Mouse (Mus musculus) MEL (cell line): Measurements from ENCODE around the gene Olfr611. TPM values are rescaled to one million over a fixed set of nuclear protein-coding genes. Genes with fewer than 3 reads are reported as not detected.
"Not testable (repeated sequence)": the region's sequence is repeated elsewhere in the genome, so short reads cannot be mapped to it uniquely, and the experiment has no call there.

Experiments used
- DNase-seq: peaks from one replicate; pipeline ENCODE4 v3.0.0; 2011; ENCODE audit warnings: low read depth, low spot score
- H3K27ac ChIP-seq: 2 replicates; pipeline ENCODE4 v1.5.1; 2012; ENCODE audit warnings: low read depth, mild to moderate bottlenecking, control low read depth, low read length, moderate library complexity; ENCODE audit not compliant: control insufficient read depth
- H3K27me3 ChIP-seq, 2 experiments: fragments of 150-350 bp in 1 of 2; sonication (generic) in 1 of 2; 2 replicates each; pipeline ENCODE4 v1.6.1; 2012; ENCODE audit warnings: low read length in 2 of 2, mild to moderate bottlenecking in 2 of 2, improper control_type of control experiment in 1 of 2, moderate library complexity in 1 of 2; ENCODE audit not compliant: insufficient read depth in 2 of 2, control insufficient read depth in 1 of 2
- H3K36me3 ChIP-seq, 2 experiments: 2 replicates each; pipeline ENCODE4 v1.6.1; 2012 to 2014; ENCODE audit warnings: low read length in 2 of 2, improper control_type of control experiment in 1 of 2, inconsistent platforms in 1 of 2, mild to moderate bottlenecking in 1 of 2; ENCODE audit not compliant: insufficient read depth in 2 of 2, control insufficient read depth in 1 of 2
- H3K4me1 ChIP-seq, 2 experiments: fragments of 150-350 bp in 1 of 2; sonication (generic) in 1 of 2; 2 replicates each; pipeline ENCODE4 v1.6.1; 2012; ENCODE audit warnings: low read length in 2 of 2, improper control_type of control experiment in 1 of 2, mild to moderate bottlenecking in 1 of 2; ENCODE audit not compliant: insufficient read depth in 2 of 2, control insufficient read depth in 1 of 2
- H3K4me3 ChIP-seq, 2 experiments: fragments of 150-350 bp in 1 of 2; sonication (generic) in 1 of 2; 2 replicates each; pipeline ENCODE4 v1.5.1; 2012; ENCODE audit warnings: low read depth in 2 of 2, low read length in 2 of 2, mild to moderate bottlenecking in 2 of 2, moderate library complexity in 2 of 2, control low read depth in 1 of 2, improper control_type of control experiment in 1 of 2; ENCODE audit not compliant: control insufficient read depth in 1 of 2, insufficient read depth in 1 of 2
- H3K79me2 ChIP-seq: 2 replicates; pipeline ENCODE4 v1.6.1; 2012; ENCODE audit warnings: mild to moderate bottlenecking, low read length, moderate library complexity; ENCODE audit not compliant: control insufficient read depth, poor library complexity, insufficient read depth
- H3K9ac ChIP-seq: 2 replicates; pipeline ENCODE4 v1.6.1; 2012; ENCODE audit warnings: low read depth, mild to moderate bottlenecking, control low read depth, low read length, moderate library complexity; ENCODE audit not compliant: control insufficient read depth, poor library complexity, severe bottlenecking
- H3K9me3 ChIP-seq: fragments of 150-350 bp; sonication (generic); replicated peaks from 2 replicates; pipeline ENCODE4 v1.6.1; 2012; ENCODE audit warnings: mild to moderate bottlenecking, low read length, improper control_type of control experiment, moderate library complexity; ENCODE audit not compliant: insufficient read depth
- CHD2 ChIP-seq: IDR thresholded peaks from 2 replicates; pipeline ENCODE4 v1.6.1; 2011; ENCODE audit warnings: low read length, improper control_type of control experiment
- E2F4 ChIP-seq: IDR thresholded peaks from 2 replicates; pipeline ENCODE4 v1.6.1; 2011; ENCODE audit warnings: low read depth, low read length, improper control_type of control experiment, borderline replicate concordance
- MAFK ChIP-seq: IDR thresholded peaks from 2 replicates; pipeline ENCODE4 v1.6.1; 2011; ENCODE audit warnings: low read depth, mild to moderate bottlenecking, low read length, improper control_type of control experiment, borderline replicate concordance
- MAX ChIP-seq: IDR thresholded peaks from 2 replicates; pipeline ENCODE4 v1.6.1; 2011; ENCODE audit warnings: low read length, improper control_type of control experiment
- MXI1 ChIP-seq: IDR thresholded peaks from 2 replicates; pipeline ENCODE4 v1.6.1; 2011; ENCODE audit warnings: mild to moderate bottlenecking, low read depth, low read length, improper control_type of control experiment
- NRF1 ChIP-seq: IDR thresholded peaks from 2 replicates; pipeline ENCODE4 v1.6.1; 2014; ENCODE audit warnings: low read depth, mild to moderate bottlenecking, inconsistent platforms, low read length, improper control_type of control experiment, moderate library complexity; ENCODE audit not compliant: poor library complexity, insufficient read depth, severe bottlenecking
- POLR2A ChIP-seq, 2 experiments: IDR thresholded peaks; 2 replicates each; pipeline ENCODE4 v1.6.1; 2011 to 2012; ENCODE audit warnings: low read length in 2 of 2, mild to moderate bottlenecking in 2 of 2, control low read depth in 1 of 2, improper control_type of control experiment in 1 of 2, low read depth in 1 of 2, moderate library complexity in 1 of 2; ENCODE audit not compliant: control insufficient read depth in 1 of 2, insufficient read depth in 1 of 2, poor library complexity in 1 of 2
- POLR2AphosphoS2 ChIP-seq: IDR thresholded peaks from 2 replicates; pipeline ENCODE4 v1.6.1; 2011; ENCODE audit warnings: low read length, improper control_type of control experiment
- POLR2AphosphoS5 ChIP-seq: IDR thresholded peaks from 2 replicates; pipeline ENCODE4 v1.6.1; 2012; ENCODE audit warnings: low read depth, borderline replicate concordance, mild to moderate bottlenecking, inconsistent platforms, low read length, moderate library complexity, mixed read lengths
- RCOR1 ChIP-seq: IDR thresholded peaks from 2 replicates; pipeline ENCODE4 v1.6.1; 2012; ENCODE audit warnings: low read depth, mild to moderate bottlenecking, inconsistent platforms, low read length, improper control_type of control experiment
- ZNF384 ChIP-seq: IDR thresholded peaks from 2 replicates; pipeline ENCODE4 v1.6.1; 2012; ENCODE audit warnings: low read depth, mild to moderate bottlenecking, inconsistent platforms, low read length, improper control_type of control experiment
- polyA plus RNA-seq, 2 experiments: library from polyadenylated mRNA; stranded (reverse) in 1 of 2; unstranded in 1 of 2; fragments of >175 nt in 1 of 2; fragments of >200 nt in 1 of 2; gene quantifications; 2 replicates each; pipeline versions ENCODE4 v1.2.1 to v1.2.4; 2012; ENCODE audit warnings: low replicate concordance in 2 of 2, low read depth in 1 of 2; ENCODE audit not compliant: insufficient read length in 2 of 2, insufficient read depth in 1 of 2, missing spikeins in 1 of 2
- total RNA-seq: library from RNA; depleted of rRNA; stranded (reverse); fragments of 300-350 nt; gene quantifications from 2 replicates; pipeline ENCODE4 v1.2.3, GENCODE M21; 2012

Gene Olfr611
- total and polyA plus RNA-seq, 3 experiments: not detected

DNA sequence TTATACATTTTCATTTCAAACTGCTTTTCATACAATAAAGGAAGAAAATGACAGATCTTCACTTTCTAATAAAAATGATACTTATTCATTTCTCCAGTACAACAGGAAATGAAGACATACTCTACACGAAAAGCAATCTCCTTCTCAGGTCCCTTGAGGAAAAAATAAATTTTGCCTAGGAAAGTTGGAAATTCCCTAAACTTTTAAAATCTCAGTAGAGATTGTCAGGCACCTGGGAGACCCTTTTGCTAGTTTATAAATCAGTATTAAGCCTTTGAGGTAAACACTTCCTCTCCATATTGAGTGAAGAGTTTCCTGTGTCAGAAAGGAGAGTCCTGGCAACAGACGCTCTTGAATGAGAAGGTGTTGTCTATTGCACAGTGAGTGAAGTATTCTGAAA lies 27.1 kb upstream of the Olfr611 start, which contains the start of gene Olfr613:
TSS of gene Olfr613 (plus strand) at position 301 of the 400 bp plus-strand sequence.
- H3K4me1 ChIP-seq: no peaks in the 10 kb centered on the region
- H3K9me3 ChIP-seq: no peaks in the 10 kb centered on the region
- no peak within 1 kb of the TSS for H3K27ac ChIP-seq
- no peaks in the 10 kb centered on the region for H3K36me3 ChIP-seq
- H3K79me2 ChIP-seq: no peaks in the 10 kb centered on the region
- no peak for TF ChIP-seq POLR2AphosphoS2
- TF ChIP-seq RCOR1: no peak
- TF ChIP-seq MAX: no peak
- no peak for TF ChIP-seq POLR2A (IDR thresholded peaks at IDR 0.05; ENCODE audit: control insufficient read depth in 1 of 2, insufficient read depth in 1 of 2, low read depth in 1 of 2, low read length in 2 of 2, poor library complexity in 1 of 2)
- no peak for TF ChIP-seq E2F4
- no peak for TF ChIP-seq MXI1
- TF ChIP-seq NRF1: no peak
- no peak for TF ChIP-seq POLR2AphosphoS5
- no peak within 1 kb of the TSS for H3K9ac ChIP-seq
- DNase-seq: no peak
- H3K27me3 ChIP-seq: no peaks in the 10 kb centered on the region
- no peak within 1 kb of the TSS for H3K4me3 ChIP-seq

DNA sequence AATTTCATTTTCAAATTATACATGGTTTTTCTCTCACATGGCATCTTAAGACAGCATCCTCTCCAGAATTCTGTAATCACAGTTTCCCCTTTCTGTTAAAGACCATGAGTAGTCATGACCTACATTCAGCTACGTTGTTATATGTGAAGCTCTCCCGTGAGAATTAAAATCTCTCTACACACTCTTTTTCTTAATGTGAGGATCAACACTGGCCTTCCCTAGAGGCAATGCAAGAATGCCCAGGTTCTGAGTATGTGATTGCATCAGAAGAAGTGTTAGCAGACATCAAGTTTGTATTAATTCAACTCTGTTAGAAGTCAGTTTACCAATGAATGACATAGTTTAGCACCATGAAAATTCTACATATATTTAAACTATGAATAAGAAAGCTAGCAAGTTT lies 22.0 kb upstream of the Olfr611 start, which contains the start of gene Olfr612:
TSS of gene Olfr612 (minus strand) at position 101 of the 400 bp plus-strand sequence.
- DNase-seq, H3K9me3 ChIP-seq, H3K27ac ChIP-seq, H3K79me2 ChIP-seq, H3K36me3 ChIP-seq, H3K4me1 ChIP-seq, H3K4me3 ChIP-seq, H3K9ac ChIP-seq, H3K27me3 ChIP-seq: not testable (repeated sequence)

DNA sequence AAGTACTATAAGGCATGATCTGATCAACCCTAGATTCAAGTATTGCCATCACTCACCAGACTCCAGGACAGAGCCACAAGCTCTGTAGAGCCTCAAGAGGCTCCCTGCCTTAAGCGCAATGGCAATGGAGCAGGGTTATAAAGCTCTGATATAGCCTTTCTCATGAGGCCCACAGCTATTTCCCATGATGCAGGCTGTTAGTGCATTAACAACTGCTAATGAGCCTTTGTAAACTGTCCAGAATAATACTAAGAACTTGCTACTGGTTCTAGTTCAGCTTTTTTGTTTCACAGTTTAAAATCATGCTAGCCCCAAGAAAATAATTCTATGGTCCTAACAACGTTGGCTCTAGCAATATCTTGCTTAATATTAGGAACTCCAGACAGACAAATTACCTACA lies 8.6 kb downstream of the Olfr611 start, which contains the start of gene Olfr610:
TSS of gene Olfr610 (minus strand) at position 101 of the 400 bp plus-strand sequence.
- TF ChIP-seq ZNF384 (no peak), POLR2AphosphoS2 (no peak), CHD2 (no peak), MAFK (no peak)
- no peak within 1 kb of the TSS for H3K27ac ChIP-seq
- no peaks in the 10 kb centered on the region for H3K27me3 ChIP-seq
- no peak within 1 kb of the TSS for H3K4me3 ChIP-seq
- no peaks in the 10 kb centered on the region for H3K9me3 ChIP-seq
- H3K9ac ChIP-seq: no peak within 1 kb of the TSS
- H3K4me1 ChIP-seq: no peaks in the 10 kb centered on the region
- H3K36me3 ChIP-seq: no peaks in the 10 kb centered on the region
- no peaks in the 10 kb centered on the region for H3K79me2 ChIP-seq
- no peak for DNase-seq
